Mouse (Mus musculus) thymus, adult 2 months (tissue): ENCODE data around the gene Abce1. TPM values are rescaled to one million over a fixed set of nuclear protein-coding genes. Genes with fewer than 3 reads are reported as not detected.

ENCODE experiments used
- DNase-seq: peaks from one replicate; pipeline ENCODE4 v3.0.0; 2021
- H3K27ac ChIP-seq: fragments of 200-500 bp; 2 replicates; pipeline ENCODE4 v1.5.1; 2012; ENCODE audit warnings: low read length, control low read depth; ENCODE audit not compliant: control insufficient read depth, insufficient read depth
- H3K27me3 ChIP-seq: fragments of 200-500 bp; 2 replicates; pipeline ENCODE4 v1.6.1; 2012; ENCODE audit warnings: mild to moderate bottlenecking, low read length, moderate library complexity, mixed read lengths; ENCODE audit not compliant: control insufficient read depth, insufficient read depth
- H3K36me3 ChIP-seq: fragments of 200-500 bp; 2 replicates; pipeline ENCODE4 v1.6.1; 2012; ENCODE audit warnings: mild to moderate bottlenecking, low read length, moderate library complexity; ENCODE audit not compliant: control insufficient read depth, insufficient read depth
- H3K4me1 ChIP-seq: fragments of 200-500 bp; replicated peaks from 2 replicates; pipeline ENCODE4 v1.6.1; 2012; ENCODE audit warnings: low read length; ENCODE audit not compliant: control insufficient read depth, insufficient read depth
- H3K4me3 ChIP-seq: fragments of 200-500 bp; 2 replicates; pipeline ENCODE4 v1.5.1; 2012; ENCODE audit warnings: mild to moderate bottlenecking, low read length, control low read depth, moderate library complexity; ENCODE audit not compliant: control insufficient read depth, insufficient read depth
- CTCF ChIP-seq: fragments of 200-500 bp; IDR thresholded peaks from 2 replicates; pipeline ENCODE4 v1.5.1; 2012; ENCODE audit warnings: mild to moderate bottlenecking, control low read depth, low read length, moderate library complexity, borderline replicate concordance; ENCODE audit not compliant: control insufficient read depth, poor library complexity, insufficient read depth; ENCODE audit errors: extremely low read depth
- POLR2A ChIP-seq: fragments of 200-500 bp; IDR thresholded peaks from 2 replicates; pipeline ENCODE4 v1.6.1; 2012; ENCODE audit warnings: mild to moderate bottlenecking, low read length, control low read depth, moderate library complexity; ENCODE audit not compliant: control insufficient read depth, poor library complexity, insufficient read depth; ENCODE audit errors: extremely low read depth
- WGBS: fragments of 180-500 bp; shearing (Covaris S2); methylation state at CpG from one replicate; pipeline ENCODE4 v1.1.7; 2018; 5-methylcytosine and 5-hydroxymethylcytosine counted together
- polyA plus RNA-seq: library from polyadenylated mRNA; depleted of rRNA; stranded (reverse); fragments of >200 nt; gene quantifications from 2 replicates; pipeline ENCODE4 v1.2.3, GENCODE M21; 2012; rRNA removed

Gene Abce1
- polyA plus RNA-seq, 1 experiment = 20.2 TPM

- TF ChIP-seq CTCF (no peak), POLR2A (no peak)
- DNase-seq = no peak
- no peaks in the 10 kb centered on the region for H3K36me3 ChIP-seq
- H3K4me1 ChIP-seq = no peaks in the 10 kb centered on the region
- H3K4me3 ChIP-seq = no peak overlapping the region
- WGBS = 56% methylated on average over 1 of the region's 1 CpGs
- no peaks in the 10 kb centered on the region for H3K27me3 ChIP-seq
- H3K27ac ChIP-seq = no peak overlapping the region
These were observed 75.4 kb downstream of the Abce1 start for GRCm38 (mm10) chr8:79636151-79636550.

GRCm38 (mm10) chr8:79635491-79635890, 76.0 kb downstream of the Abce1 start:
- DNase-seq = no peak
- H3K4me1 ChIP-seq = no peaks in the 10 kb centered on the region
- no peaks in the 10 kb centered on the region for H3K27me3 ChIP-seq
- H3K36me3 ChIP-seq = no peaks in the 10 kb centered on the region
- no peak for TF ChIP-seq CTCF
- TF ChIP-seq POLR2A = no peak
- H3K4me3 ChIP-seq = no peak overlapping the region
- H3K27ac ChIP-seq = no peak overlapping the region
- 97% methylated on average over 1 of the region's 1 CpGs for WGBS

Other genes starting within 250 kb of the Abce1 start
- 55.1 and 57.4 TPM in 2 replicates for gene Otud4, start 72.1 kb downstream of the Abce1 start, polyA plus RNA-seq
- gene Anapc10, start 80 bp upstream of the Abce1 start, polyA plus RNA-seq = 0.93 and 2.6 TPM in 2 replicates